Mouse (Mus musculus): Measurements from ENCODE around the gene Stx17.
A peak's percentile ranks its signal among the peaks of the same experiment; 100 is the strongest.

Stx17 gene

DNA sequence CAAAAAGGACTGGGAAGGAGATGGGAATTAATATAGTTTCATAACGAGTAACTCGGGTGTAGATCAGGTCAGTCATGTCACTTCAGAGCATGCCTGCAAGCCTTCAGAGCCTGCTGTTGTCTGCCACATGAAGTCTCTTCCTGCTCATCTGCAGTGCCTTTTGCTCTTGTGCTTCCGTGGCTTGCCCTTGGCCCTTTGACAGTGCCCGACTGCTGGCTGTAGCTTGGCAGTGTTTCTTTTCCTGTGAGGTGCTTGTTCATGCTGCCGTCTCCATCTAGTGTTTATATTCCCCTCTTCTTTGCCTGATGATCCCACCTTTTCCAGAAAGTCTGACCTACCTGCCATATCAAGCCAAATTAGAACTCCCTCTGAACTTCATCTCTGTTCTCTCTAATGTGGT is 39.1 kb downstream of the Stx17 start:
- DNase-seq (ENCODE audit: low read depth): no peak

DNA sequence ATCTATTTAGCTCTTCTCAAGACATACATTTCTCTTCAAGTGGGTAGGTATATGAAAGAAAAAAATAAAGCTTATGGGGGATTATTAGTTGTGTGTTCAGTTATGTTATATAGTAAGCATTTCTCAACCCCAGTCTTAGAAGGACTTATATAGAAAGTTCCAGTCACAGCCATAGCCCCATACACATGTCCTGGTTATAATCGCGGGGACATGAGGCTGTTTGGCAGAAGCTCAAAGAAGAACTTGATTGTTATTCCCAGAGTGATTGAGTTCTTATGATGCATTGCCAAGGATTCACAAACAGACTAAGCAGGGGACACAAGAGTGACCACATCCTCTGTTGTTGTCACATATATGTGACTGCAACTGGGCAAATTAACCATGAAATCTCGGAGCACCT is 51.0 kb downstream of the Stx17 start:
- DNase-seq (ENCODE audit: low read depth): no peak

DNA sequence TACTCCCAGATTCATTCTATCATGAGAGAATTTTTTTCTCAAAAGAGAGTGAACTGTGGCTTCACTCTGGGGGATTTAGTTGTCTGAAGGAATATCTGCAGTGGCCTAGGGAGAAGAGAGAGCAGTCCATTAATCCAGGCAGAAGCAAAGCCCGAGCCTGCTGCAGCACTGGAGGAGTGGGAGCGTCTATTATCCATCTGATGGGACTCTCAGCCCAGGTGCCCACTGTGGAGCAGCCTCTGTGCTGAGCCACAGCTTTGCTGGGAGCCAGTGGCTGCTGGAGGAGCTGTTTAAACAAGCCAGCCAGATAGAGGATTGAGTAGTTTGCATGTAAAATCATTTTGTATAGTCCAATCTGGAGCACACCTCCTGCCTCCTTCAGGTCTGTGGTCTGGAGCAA is 56.2 kb downstream of the Stx17 start:
- no peak for DNase-seq (ENCODE audit: low read depth)

DNA sequence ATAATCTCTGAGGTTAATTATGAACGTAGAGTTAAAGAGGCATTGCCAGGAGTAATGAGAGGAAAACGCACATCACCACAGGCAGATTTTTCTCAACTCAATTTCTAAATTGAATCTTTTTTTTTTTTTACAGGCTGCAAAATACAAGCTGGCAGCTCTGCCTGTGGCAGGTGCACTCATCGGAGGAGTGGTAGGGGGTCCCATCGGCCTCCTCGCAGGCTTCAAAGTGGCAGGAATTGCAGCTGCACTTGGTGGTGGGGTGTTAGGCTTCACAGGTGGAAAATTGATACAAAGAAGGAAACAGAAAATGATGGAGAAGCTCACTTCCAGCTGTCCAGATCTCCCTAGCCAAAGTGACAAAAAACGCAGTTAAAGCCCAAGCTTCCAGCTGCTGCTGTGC is 56.7 kb downstream of the Stx17 start:
- no peak for DNase-seq (ENCODE audit: low read depth)

DNA sequence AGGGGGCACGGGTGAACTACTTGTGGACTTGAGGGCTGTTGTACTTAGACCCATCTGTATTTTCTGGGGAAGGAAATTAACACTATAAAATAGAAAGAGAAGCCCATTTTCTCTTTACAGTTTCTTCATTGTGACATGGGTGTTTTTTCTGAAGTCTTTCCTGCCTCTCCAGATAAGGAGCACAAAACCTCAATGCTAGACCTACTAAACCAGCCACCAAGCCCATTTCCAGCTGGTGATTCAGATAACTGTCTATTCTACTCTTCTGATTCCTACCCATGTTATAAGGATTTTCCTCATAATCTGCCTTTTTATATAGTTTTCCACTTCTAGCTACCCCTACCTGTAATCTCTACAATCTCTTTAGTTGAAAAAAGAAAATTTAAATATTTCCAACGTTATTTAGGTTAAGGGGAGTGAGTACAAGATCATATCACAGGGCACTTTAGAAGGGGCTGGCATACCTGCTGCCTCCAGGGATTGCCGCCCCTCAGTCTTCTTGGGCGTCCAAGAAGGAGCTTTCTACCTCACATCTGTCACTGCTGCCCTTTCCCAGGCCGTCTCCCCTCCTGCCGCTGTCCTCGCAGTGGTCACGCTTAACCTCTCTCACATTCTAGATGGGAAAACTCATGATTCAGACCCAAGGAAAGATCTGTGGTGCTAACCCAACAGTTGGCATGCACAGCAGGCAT is 57.5 kb downstream of the Stx17 start:
- DNase-seq (ENCODE audit: low read depth): peak; percentile 18

DNA sequence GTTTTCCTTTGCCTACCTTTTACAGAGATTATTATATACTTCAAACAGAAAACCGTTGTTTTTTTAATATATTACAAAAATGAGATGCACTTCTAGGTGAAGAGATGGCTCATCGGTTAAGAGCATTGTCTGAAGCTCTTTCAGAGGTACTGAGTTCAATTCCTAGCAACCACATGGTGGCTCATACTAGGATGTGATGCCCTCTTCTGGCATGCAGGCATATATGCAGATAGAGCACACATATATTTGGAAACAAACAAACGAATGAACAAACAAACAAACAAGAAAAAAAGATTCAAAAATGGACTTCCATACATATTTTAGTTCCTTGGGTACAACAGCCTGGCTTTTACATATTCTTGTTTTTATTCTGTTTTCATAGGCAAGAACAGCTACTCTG is 73.2 kb downstream of the Stx17 start:
- DNase-seq (ENCODE audit: low read depth): peak; percentile 21

DNA sequence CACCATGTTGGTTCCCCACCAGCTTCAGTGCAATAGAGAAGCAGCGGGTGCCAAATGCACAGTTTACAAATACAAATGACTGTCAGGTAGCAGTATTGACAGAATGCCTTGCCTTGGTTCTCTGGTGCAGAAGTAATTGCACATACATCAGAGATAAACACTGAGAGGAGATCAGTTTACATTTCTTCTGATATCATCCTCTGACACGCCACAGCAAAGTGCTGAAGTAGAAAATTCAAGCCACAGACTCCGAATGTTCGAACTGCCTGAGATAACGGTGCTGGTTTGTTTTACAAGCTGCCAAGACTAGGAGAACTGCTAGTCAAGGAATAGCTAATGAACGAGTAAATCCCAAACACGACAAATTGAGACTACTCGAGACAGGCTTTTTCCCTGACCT is 73.7 kb downstream of the Stx17 start:
- no peak for DNase-seq (ENCODE audit: low read depth)

DNA sequence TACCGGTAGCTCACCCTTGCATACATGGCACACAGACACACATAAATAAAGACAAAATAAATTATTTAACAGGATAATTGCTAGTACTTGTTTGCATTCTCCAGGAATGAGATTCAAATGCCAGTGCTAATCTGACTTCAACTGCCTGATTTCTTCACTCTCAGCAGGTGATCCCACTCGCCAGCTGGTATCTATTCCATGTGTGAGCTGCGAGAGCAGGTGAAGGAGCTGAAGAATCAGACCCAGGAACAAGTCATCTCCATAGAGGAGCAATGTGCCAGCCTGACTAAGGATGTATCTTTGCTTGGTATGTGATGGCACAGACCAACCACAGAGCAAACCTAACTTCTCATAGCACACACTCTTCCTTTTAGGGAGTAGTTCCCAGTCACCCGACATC is 78.8 kb downstream of the Stx17 start:
- no peak for DNase-seq (ENCODE audit: low read depth)

DNA sequence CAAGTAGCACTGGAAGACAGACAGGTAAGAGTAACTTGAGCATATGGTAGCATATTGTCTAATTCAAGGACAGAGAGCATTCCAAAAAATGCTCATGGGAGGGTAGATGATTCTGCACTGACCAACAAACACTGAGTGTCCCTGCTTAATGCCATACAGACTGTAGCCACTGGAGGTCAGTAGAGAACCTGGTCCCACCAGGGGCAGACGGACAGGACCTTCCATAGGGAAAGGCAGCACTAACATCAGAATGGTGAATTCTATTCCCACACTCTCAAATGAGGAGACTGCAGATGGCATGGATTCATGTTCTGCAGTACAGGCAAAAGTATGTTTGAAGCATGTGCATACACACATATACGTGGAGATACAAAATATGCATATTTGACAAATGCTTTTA is 100.5 kb downstream of the Stx17 start:
- peak; percentile 54 for DNase-seq (ENCODE audit: low read depth)

DNA sequence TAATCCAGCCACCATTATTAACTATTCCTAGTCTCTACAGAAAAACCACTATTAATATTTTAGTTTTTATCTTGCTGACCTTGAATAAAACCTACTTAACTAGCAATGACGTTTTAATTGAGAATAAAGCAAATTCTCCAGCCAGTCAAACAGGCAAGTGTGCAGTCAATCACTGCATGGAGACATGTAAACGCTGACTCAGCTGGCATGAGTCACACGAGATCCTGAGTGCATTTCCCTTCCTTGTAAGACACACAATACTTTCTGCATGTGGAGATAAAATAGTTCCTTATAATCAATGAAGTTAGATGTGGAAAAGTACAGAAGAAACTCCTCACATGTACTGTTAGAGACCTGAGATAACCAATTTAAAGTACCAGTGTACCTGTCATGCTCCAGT is 100.9 kb downstream of the Stx17 start:
- peak; percentile 64 for DNase-seq (ENCODE audit: low read depth)

DNA sequence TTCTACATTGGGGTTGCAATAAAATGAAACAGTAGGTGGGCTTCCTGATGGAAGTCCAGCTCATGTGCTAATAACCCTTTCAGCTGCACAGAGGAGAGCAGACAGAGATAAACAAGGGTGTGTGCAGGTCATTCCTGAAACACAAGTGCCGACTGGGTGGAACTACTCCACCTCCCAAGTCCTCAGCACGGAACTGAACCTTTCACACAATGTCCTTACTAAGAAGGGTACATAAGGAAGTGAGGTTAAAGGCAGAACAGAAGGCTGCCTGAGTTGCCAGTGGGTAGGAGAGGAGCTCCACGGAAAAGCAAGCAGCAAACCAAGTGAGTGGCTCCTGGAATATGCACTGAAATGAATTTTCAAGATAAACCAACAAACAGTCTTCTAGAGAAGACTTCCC is 102.1 kb downstream of the Stx17 start:
- DNase-seq (ENCODE audit: low read depth): no peak

Measured in 416B (cell line).